13 mouse cellular contexts compared by ENCODE assay signal in the genomic region with DNA sequence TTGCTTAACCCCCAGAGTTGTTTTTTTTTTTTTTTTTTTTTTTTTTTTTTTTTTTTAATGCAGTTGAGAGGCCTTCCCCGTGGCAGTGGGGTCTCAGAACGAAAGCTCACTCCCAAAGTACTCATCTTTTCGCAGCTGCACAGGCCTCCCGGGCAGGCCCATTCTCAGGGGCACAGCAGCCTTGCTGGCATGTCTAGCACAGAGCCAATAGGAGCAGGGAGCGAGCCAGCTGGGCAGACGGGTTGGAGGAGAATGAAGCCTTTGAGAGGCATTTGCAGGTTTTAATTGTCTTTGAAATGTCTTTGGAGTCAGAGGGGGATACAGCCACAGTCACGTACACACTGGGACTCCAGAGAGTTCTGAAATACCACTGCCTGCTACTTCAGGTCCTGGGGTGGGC.
DNase-seq lines count a peak whose midpoint lies in the region; ATAC-seq lines count a peak whose summit lies in the region.
"Had no signal": no experiment of that assay in that cellular context is flagged by ENCODE, and none has a peak within 500 bp of the region (broad histone marks: within the 10 kb centered on the region; RNA-seq: fewer than 3 reads in every experiment).

No protein-coding gene starts in this region.

- DNase-seq in embryo, embryonic 10 days (ENCODE audit: low spot score), result peak; percentile 20
- no peak for DNase-seq in embryo, embryonic 11 days
- DNase-seq in lung, adult 18-20 months, result no peak
- no peak for DNase-seq in embryonic facial prominence, embryonic 10.5 days (ENCODE audit: low spot score)
- no peak for DNase-seq in kidney, postnatal 25 days
- no peak for DNase-seq in Muller cell, postnatal 12 days (ENCODE audit: inconsistent ontology term)
- DNase-seq: B cell, adult 2 months; heart, postnatal 10 days; thymus, postnatal 36 days had no signal

- 50% methylated on average over 7 of the region's 7 CpGs for WGBS in lung, embryonic 16.5 days
- 37% methylated on average over 7 of the region's 7 CpGs for WGBS in embryonic facial prominence, embryonic 10.5 days
- WGBS in forebrain, embryonic 16.5 days, result 14% methylated on average over 7 of the region's 7 CpGs

- no peak overlapping the region for H3K9ac ChIP-seq in lung, embryonic 16.5 days (ENCODE audit: low read length)
- H3K9ac ChIP-seq in forebrain, embryonic 16.5 days (replicated peaks; ENCODE audit: low read depth, low read length), result no peak overlapping the region

- H3K4me1 ChIP-seq in lung, embryonic 16.5 days (replicated peaks; ENCODE audit: control insufficient read depth, insufficient read depth, low read length), result peaks cover 14% of the 10 kb centered on the region
- peaks cover 10% of the 10 kb centered on the region for H3K4me1 ChIP-seq in embryonic facial prominence, embryonic 10.5 days
- peaks cover 4% of the 10 kb centered on the region for H3K4me1 ChIP-seq in forebrain, embryonic 16.5 days (replicated peaks; ENCODE audit: control insufficient read depth, insufficient read depth, low read length)

- H3K27me3 ChIP-seq in lung, embryonic 16.5 days (ENCODE audit: control insufficient read depth, insufficient read depth, low read depth, low read length), result no peaks in the 10 kb centered on the region
- no peaks in the 10 kb centered on the region for H3K27me3 ChIP-seq in embryonic facial prominence, embryonic 10.5 days (replicated peaks; ENCODE audit: low read depth, poor library complexity, severe bottlenecking)
- H3K27me3 ChIP-seq in forebrain, embryonic 16.5 days (replicated peaks; ENCODE audit: control insufficient read depth, insufficient read depth, low read length), result no peaks in the 10 kb centered on the region

- H3K4me3 ChIP-seq in lung, embryonic 16.5 days (ENCODE audit: low read length), result no peak overlapping the region
- H3K4me3 ChIP-seq in embryonic facial prominence, embryonic 10.5 days, result no peak overlapping the region
- no peak overlapping the region for H3K4me3 ChIP-seq in forebrain, embryonic 16.5 days (replicated peaks; ENCODE audit: low read length)

- H3K4me2 ChIP-seq in lung, embryonic 16.5 days (ENCODE audit: low read depth, low read length), result no peak overlapping the region
- H3K4me2 ChIP-seq in forebrain, embryonic 16.5 days (ENCODE audit: low read length), result no peak overlapping the region

- H3K36me3 ChIP-seq in lung, embryonic 16.5 days (ENCODE audit: control insufficient read depth, insufficient read depth, low read length), result no peaks in the 10 kb centered on the region
- no peaks in the 10 kb centered on the region for H3K36me3 ChIP-seq in embryonic facial prominence, embryonic 10.5 days (replicated peaks)
- no peaks in the 10 kb centered on the region for H3K36me3 ChIP-seq in forebrain, embryonic 16.5 days (ENCODE audit: control insufficient read depth, insufficient read depth)
- H3K36me3 ChIP-seq: G1E had no signal

- no peaks in the 10 kb centered on the region for H3K9me3 ChIP-seq in lung, embryonic 16.5 days (ENCODE audit: control insufficient read depth, low read length)
- H3K9me3 ChIP-seq in embryonic facial prominence, embryonic 10.5 days, result no peaks in the 10 kb centered on the region
- H3K9me3 ChIP-seq in forebrain, embryonic 16.5 days (ENCODE audit: control insufficient read depth, low read length), result no peaks in the 10 kb centered on the region

- peak; percentile 63 for ATAC-seq in lung, embryonic 16.5 days (ENCODE audit: low read depth)
- peak; percentile 75 for ATAC-seq in forebrain, embryonic 16.5 days
- ATAC-seq: intestine, embryonic 16.5 days had no signal

- H3K27ac ChIP-seq in lung, embryonic 16.5 days (ENCODE audit: low read length), result peak overlapping the region; percentile 55
- H3K27ac ChIP-seq in embryonic facial prominence, embryonic 10.5 days (replicated peaks), result peak overlapping the region; percentile 19; the same call in 1 of the 2 replicates
- 0 out of 2 replicates have a peak overlapping the region, but pooled peaks have one; percentile 6 for H3K27ac ChIP-seq in forebrain, embryonic 16.5 days (ENCODE audit: low read length)
